Mouse (Mus musculus) kidney, postnatal 0 days (tissue): ENCODE data around the gene Cyp26b1. TPM values are rescaled to one million over a fixed set of nuclear protein-coding genes. Genes with fewer than 3 reads are reported as not detected.
A peak's percentile ranks its signal among the peaks of the same experiment; 100 is the strongest.

Experiments
- ATAC-seq: fragments of 200-750 bp; cut with Nextera tagmentation; replicated peaks from 2 replicates; pipeline ENCODE4 v1.8.0; 2017; ENCODE audit warnings: low read depth, moderate number of reproducible peaks, moderate TSS enrichment, moderate library complexity; ENCODE audit not compliant: low FRiP score
- DNase-seq: peaks from one replicate; pipeline ENCODE4 v3.0.0-alpha.2; 2016; ENCODE audit warnings: low spot score
- H3K27ac ChIP-seq: fragments of 300-500 bp; sonication (generic); 2 replicates; pipeline ENCODE4 v1.5.1; 2014; ENCODE audit warnings: mild to moderate bottlenecking
- H3K27me3 ChIP-seq: fragments of 300-500 bp; sonication (generic); 2 replicates; pipeline ENCODE4 v1.6.1; 2014; ENCODE audit warnings: low read length, mixed read lengths; ENCODE audit not compliant: insufficient read depth
- H3K36me3 ChIP-seq: fragments of 300-500 bp; sonication (generic); 2 replicates; pipeline ENCODE4 v1.6.1; 2014; ENCODE audit warnings: low read length, mixed read lengths; ENCODE audit not compliant: insufficient read depth
- H3K4me1 ChIP-seq: fragments of 300-500 bp; sonication (generic); replicated peaks from 2 replicates; pipeline ENCODE4 v1.6.1; 2014; ENCODE audit warnings: antibody characterized with exemption, low read length, mixed read lengths; ENCODE audit not compliant: insufficient read depth
- H3K4me2 ChIP-seq: fragments of 300-500 bp; sonication (generic); 2 replicates; pipeline ENCODE4 v1.6.1; 2014; ENCODE audit warnings: mild to moderate bottlenecking, low read length, moderate library complexity, mixed read lengths
- H3K4me3 ChIP-seq: fragments of 300-500 bp; sonication (generic); replicated peaks from 2 replicates; pipeline ENCODE4 v1.5.1; 2014; ENCODE audit warnings: low read depth, low read length
- H3K9ac ChIP-seq: fragments of 300-500 bp; sonication (generic); 2 replicates; pipeline ENCODE4 v1.6.1; 2014; ENCODE audit warnings: low read depth, low read length
- H3K9me3 ChIP-seq: fragments of 300-500 bp; sonication (generic); replicated peaks from 2 replicates; pipeline ENCODE4 v1.6.1; 2016; ENCODE audit warnings: low read length, inconsistent platforms, mixed read lengths
- CTCF ChIP-seq: IDR thresholded peaks from 2 replicates; pipeline ENCODE4 v1.5.1; 2016; ENCODE audit warnings: antibody characterized with exemption, low read depth, mild to moderate bottlenecking, moderate library complexity
- WGBS: fragments of 180-500 bp; shearing (Covaris S2); extraction: QIAGEN DNeasy Blood & Tissue Kit; methylation state at CpG from one replicate; pipeline ENCODE4 v1.1.7; 2014; 5-methylcytosine and 5-hydroxymethylcytosine counted together
- polyA plus RNA-seq: library from polyadenylated mRNA; unstranded; fragments of >200 nt; fragmentation: Nextera tagmentation; extraction: Ambion mirVana; gene quantifications from 2 replicates; pipeline ENCODE4 v1.2.1, GENCODE M21; 2015

Gene Cyp26b1
- 2.9 and 3.2 TPM in 2 replicates for polyA plus RNA-seq

DNA sequence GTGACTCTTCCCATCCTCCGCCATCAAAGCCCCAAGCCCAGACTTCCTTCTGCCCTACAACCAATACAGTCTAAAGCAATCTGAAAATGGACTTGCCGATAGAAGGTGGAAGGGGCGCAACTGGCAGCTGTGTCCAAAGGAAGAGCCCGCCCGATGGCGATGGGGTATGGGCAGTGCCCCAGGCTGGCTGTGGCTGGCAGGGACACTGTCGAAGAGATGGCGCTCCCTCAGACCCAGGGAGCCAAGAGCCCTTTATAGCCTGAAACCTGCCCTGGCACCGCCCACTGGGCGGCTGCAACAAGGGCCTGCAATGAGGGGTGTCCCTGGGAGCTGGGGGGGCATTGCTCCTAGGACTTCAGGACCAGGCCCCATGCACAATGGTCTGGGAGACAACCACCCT, at the start of gene Cyp26b1:
Cyp26b1 (minus strand) TSS at position 216 of the 400 bp plus-strand sequence.
- no peak for TF ChIP-seq CTCF
- Histone ChIP-seq H3K27me3 (peaks cover 10% of the 10 kb centered on the region), H3K9me3 (no peaks in the 10 kb centered on the region), H3K4me1 (peaks cover 11% of the 10 kb centered on the region; the same call in 1 of the 2 replicates), H3K27ac (no peak within 1 kb of the TSS), H3K36me3 (no peaks in the 10 kb centered on the region), H3K4me2 (no peak within 1 kb of the TSS), H3K4me3 (no peak within 1 kb of the TSS), H3K9ac (no peak within 1 kb of the TSS)
- DNase-seq (no peak), ATAC-seq (no peak)
- WGBS: 94% methylated on average over 10 of the region's 10 CpGs

DNA sequence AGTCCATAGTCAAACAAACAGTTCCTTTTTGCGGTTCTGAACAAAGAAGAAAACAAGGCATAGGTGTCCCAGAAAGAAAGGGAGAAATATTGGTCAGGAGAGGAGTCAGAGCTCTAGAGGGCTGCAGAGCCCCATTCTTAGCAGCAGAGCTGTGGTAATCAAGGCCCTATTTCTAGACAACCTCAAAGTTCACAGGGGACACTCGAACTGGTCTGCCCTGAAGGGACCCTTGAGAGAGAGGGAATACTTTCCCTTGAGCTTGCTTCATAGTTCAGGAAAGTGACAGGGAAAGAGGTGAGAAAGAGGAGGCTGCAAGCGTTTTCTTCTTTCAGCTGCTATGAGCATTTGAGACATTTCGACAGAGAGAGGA, 47.3 kb upstream of the Cyp26b1 start:
- 27% methylated on average over 4 of the region's 4 CpGs for WGBS
- peak overlapping the region; percentile 63 for H3K27ac ChIP-seq
- no peaks in the 10 kb centered on the region for H3K27me3 ChIP-seq
- H3K4me1 ChIP-seq: peaks cover 15% of the 10 kb centered on the region
- DNase-seq (no peak), ATAC-seq (peak; percentile 48)
- no peaks in the 10 kb centered on the region for H3K36me3 ChIP-seq
- no peaks in the 10 kb centered on the region for H3K9me3 ChIP-seq
- no peak for TF ChIP-seq CTCF
- no peak overlapping the region for H3K9ac ChIP-seq
- no peak overlapping the region for H3K4me3 ChIP-seq
- H3K4me2 ChIP-seq: no peak overlapping the region

- H3K4me3 ChIP-seq: no peak overlapping the region
Measured at GRCm38 (mm10) chr6:84640324-84641061, 46.8 kb upstream of the Cyp26b1 start.

DNA sequence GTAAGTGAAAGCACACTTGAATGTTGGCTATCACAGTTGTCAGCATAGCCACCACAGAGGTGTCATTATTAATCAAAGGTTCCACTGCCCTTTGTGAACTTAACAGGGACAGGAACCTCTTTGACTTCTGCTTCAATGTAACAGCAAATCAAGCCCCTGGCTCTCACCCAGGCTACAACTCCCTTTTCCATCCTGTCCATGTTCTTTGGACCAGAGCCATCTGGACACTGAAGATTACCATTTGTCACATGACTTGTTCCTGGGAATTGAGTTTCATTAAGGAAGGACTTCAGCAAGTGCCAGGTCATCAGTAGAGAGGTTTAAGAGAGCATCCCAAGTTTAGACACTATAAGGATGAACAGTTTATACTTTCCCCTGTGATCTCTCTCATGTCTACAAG, 44.5 kb upstream of the Cyp26b1 start:
- TF ChIP-seq CTCF: no peak
- ATAC-seq (no peak), DNase-seq (peak; percentile 66)
- Histone ChIP-seq H3K4me1 (peaks cover 15% of the 10 kb centered on the region), H3K27ac (no peak overlapping the region), H3K4me3 (no peak overlapping the region), H3K4me2 (no peak overlapping the region), H3K9me3 (no peaks in the 10 kb centered on the region), H3K27me3 (no peaks in the 10 kb centered on the region), H3K36me3 (no peaks in the 10 kb centered on the region), H3K9ac (no peak overlapping the region)

More at GRCm38 (mm10) chr6:84640324-84641061, 46.8 kb upstream of the Cyp26b1 start:
- no peak overlapping the region for H3K4me2 ChIP-seq
- 17% methylated on average over 9 of the region's 9 CpGs for WGBS
- no peaks in the 10 kb centered on the region for H3K27me3 ChIP-seq
- no peak for TF ChIP-seq CTCF
- H3K9ac ChIP-seq: no peak overlapping the region
- ATAC-seq (peak; percentile 84), DNase-seq (peak; percentile 84)
- peak overlapping the region; percentile 63 for H3K27ac ChIP-seq
- H3K36me3 ChIP-seq: no peaks in the 10 kb centered on the region
- no peaks in the 10 kb centered on the region for H3K9me3 ChIP-seq
- H3K4me1 ChIP-seq: peaks cover 15% of the 10 kb centered on the region

DNA sequence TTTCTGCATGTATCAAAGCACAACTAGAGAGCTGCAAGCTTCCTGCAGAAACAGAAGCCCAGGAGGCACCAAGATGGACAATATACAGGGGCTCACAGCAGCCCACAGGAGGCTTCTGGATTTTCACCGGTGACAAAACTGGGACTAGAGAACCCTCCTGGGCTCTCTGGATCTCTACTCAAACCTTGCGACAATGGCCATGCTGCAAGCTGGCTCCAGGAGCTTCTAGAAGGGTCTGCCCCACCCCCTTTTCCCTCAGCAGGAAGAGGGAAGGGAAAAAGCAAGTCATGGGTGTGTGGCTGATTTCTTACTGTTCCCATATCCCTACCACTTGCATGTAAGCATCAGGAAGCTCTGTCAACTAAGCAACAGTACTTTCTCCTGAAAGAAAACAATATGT, 37.9 kb upstream of the Cyp26b1 start:
- WGBS: 91% methylated on average over 2 of the region's 2 CpGs
- no peak overlapping the region for H3K4me3 ChIP-seq
- DNase-seq: no peak

GRCm38 (mm10) chr6:84630276-84630675, 36.6 kb upstream of the Cyp26b1 start:
- Histone ChIP-seq H3K27ac (no peak overlapping the region), H3K9ac (no peak overlapping the region), H3K4me1 (no peaks in the 10 kb centered on the region), H3K4me3 (no peak overlapping the region), H3K4me2 (no peak overlapping the region), H3K9me3 (no peaks in the 10 kb centered on the region), H3K36me3 (no peaks in the 10 kb centered on the region), H3K27me3 (no peaks in the 10 kb centered on the region)
- WGBS: 10% methylated on average over 1 of the region's 1 CpGs
- ATAC-seq (no peak), DNase-seq (peak; percentile 32)
- TF ChIP-seq CTCF: no peak

More for the DNA sequence above, 37.9 kb upstream of the Cyp26b1 start:
- no peaks in the 10 kb centered on the region for H3K9me3 ChIP-seq
- H3K4me1 ChIP-seq: no peaks in the 10 kb centered on the region
- TF ChIP-seq CTCF: no peak
- no peak overlapping the region for H3K9ac ChIP-seq
- H3K27me3 ChIP-seq: no peaks in the 10 kb centered on the region
- no peaks in the 10 kb centered on the region for H3K36me3 ChIP-seq
- H3K4me2 ChIP-seq: no peak overlapping the region
- ATAC-seq: no peak
- no peak overlapping the region for H3K27ac ChIP-seq
